Mouse (Mus musculus) 3134 (cell line): ENCODE data around the gene Arid3c.

Source experiments
- DNase-seq: peaks from one replicate; pipeline ENCODE4 v3.0.0-alpha.2; 2011; ENCODE audit warnings: low spot score; ENCODE audit not compliant: insufficient read length; ENCODE audit errors: extremely low read depth

Gene Arid3c

GRCm38 (mm10) chr4:41754797-41755337 is 23.9 kb upstream of the Arid3c start, which contains the start of gene Galt:
Galt (plus strand) TSS chr4:41755228.
- no peak for DNase-seq

DNA sequence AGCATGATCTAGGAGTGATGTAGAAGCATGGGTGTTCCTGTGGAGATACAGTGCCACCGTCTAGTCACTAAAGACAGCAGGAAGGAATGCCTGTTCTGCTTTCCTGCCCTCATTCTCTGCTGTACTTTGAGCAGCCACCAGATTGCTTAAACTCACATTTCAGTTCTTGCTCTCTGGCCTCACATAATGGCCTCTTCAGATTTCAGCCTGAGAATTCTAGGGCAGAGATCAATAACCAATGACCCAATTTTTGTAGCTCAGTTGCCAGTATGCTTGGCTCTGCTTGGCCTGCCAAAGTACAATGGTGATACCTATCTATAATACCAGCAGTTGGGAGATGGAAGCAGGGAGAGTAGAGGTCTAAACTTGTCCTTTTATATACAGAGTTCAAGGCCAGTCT is 14.1 kb upstream of the Arid3c start:
- DNase-seq, result no peak

GRCm38 (mm10) chr4:41744131-41744530 is 13.2 kb upstream of the Arid3c start:
- DNase-seq, result no peak

GRCm38 (mm10) chr4:41741158-41741560 is 10.2 kb upstream of the Arid3c start:
- DNase-seq, result peak; percentile 100

- DNase-seq, result no peak
Measured at GRCm38 (mm10) chr4:41740380-41741157, 9.6 kb upstream of the Arid3c start.

- no peak for DNase-seq
Measured at GRCm38 (mm10) chr4:41739260-41739659, 8.3 kb upstream of the Arid3c start.

GRCm38 (mm10) chr4:41738256-41738603 is 7.3 kb upstream of the Arid3c start:
- no peak for DNase-seq

DNA sequence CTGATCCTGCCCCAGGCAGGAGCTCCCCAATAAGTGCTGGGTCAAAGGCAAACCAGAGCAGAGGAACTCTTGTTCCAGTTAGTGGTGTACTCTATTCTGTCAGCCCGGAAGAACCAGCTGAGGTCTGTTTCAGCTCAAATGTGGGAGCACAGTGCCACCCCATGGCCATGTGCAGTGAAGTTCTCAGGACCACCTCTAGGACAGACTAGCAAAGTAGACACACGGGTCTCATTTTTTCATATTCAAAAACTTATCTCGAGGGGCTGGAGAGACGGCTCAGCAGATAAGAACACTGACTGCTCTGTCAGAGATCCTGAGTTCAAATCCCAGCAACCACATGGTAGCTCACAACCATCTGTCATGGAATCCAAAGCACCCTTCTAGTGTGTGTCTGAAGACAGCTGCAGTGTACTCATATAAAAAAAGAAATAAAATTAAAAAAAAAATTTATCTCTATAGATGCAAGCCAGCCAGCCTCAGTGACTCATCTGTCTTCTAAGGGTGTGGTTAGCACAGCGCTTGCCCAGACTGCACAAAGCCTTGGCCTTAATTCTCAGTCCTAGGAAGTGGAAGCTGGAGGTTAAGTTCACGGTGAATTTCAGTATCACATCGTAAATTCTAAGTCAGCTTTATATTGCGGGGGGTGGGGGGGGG is 6.8 kb upstream of the Arid3c start:
- peak; percentile 52 for DNase-seq

GRCm38 (mm10) chr4:41726826-41727621 is 3.9 kb downstream of the Arid3c start:
- no peak for DNase-seq

DNA sequence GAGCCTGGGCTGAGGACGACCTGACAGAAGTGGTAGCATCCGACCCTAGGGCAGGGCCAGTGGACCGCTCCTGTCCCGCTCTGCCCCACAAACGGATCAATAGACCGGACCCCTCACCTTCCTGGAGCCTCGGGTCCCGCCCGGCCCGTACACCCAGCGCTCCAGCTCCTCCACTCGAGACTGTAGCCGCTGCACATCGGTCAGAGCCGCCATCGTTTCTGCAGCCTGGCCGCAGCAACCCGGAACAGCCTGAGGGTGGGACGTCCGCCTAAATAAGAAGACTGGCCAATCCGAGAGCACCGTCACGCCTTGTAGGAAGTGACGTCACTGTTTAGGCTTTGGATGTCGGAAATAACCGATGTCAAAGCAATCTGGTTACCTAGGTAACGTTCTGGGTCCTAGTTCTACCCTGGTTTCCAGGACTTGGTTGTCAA is 8.0 kb downstream of the Arid3c start, which contains the start of gene Dctn3:
Dctn3 (minus strand) TSS at position 253 of the 434 bp plus-strand sequence.
- DNase-seq, result peak; percentile 84

DNA sequence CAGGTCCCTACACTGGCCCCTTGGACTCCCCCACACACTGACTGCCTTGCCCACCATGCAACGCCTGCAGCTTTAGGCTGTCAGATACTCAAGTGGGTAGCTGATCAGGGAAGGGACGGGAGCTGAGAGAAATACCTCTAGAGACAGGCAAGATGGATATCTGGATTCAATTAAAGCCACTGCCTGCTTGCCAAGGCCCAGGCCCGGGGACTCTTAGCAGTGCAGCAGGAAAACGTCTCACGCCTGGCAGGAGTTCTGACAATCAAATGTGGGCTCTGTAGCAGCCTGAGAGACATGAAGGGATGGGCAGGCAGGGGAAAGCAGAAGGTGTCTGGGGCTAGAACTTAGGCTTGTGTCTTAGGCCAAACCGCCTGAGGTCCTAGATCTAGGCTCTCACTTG is 14.1 kb downstream of the Arid3c start:
- no peak for DNase-seq

DNA sequence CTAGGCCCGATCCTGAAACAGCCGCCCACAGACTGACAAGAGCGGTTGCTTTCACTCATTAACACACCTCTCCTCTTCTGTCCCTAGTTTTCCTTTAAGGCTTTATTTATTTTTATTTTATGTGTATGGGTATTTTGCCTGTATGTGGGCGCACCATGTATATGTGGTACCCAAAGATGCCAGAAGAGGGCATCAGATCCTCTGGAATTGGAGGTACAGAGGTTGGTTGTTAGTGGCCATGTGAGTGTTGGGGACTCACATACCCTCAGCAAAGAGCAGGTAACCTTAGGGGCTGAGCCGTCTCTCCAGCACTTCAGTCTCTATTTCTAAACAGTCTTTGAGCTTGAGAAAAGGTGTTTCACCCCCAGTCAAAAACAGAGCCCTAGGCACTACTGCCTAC is 15.3 kb downstream of the Arid3c start:
- DNase-seq, result no peak

- no peak for DNase-seq
Measured at GRCm38 (mm10) chr4:41715082-41715481, 15.9 kb downstream of the Arid3c start.

DNA sequence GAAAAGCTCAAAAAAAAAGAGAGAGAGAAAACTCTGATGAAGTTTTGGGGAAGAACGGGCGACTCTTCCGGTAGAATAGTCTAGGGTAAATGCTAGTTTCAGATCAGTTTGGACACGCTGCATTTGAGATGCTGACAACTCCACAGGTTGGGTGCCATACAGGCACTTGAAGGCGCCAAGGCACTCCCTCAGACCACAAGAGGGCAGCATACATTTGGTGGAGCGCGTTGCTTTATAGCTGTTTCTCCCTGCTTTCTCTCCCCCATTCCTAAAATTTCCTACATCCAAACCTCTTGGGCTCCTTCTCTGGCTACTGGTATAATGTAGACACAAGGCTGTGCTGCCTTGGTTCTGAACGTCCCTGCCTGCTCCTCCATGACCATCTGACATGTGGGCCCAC is 16.7 kb downstream of the Arid3c start:
- no peak for DNase-seq

DNA sequence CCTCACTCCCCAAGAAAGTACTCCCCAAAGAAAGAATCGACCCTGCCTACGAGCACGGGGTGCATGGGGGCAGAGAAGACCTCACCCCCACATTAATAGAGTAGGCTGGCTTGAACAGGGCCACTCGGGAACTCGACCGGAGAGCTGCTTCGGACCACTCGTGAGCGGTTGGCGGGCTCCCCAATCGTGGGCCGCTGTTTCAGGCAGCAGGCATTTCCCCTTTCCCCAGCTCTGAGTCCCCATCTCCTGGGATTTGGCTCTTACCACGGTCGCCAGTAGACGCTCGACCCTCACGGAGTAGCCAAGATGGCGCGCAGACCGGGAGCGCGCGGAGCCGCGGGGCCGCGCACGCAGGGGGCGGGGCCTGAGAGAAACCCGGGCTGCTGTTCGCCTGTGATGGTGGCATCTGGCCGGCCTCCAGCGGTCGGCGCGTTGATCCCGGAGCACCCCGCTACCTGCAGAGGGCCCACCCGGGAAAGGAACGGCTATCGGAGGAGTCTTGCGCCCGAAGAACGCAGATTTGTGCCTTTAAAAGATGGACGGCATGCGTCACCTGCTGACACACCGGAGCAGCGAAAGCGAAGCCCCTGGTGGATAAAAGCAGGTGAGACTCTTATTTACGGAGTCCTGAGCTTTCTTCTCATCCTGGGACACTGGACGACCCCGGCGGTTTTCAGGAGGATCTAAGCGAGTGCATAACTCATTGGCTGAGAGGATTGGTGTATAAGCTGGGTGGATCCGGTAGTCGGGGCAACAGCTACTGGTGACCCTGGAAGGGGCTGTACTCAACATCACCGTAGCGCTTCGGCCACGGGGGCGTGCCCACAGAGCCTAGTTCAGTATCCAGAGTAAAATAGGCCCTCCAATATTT is 17.5 kb downstream of the Arid3c start, which contains the start of gene Rpp25l:
Rpp25l (minus strand) TSS at position 338 of the 871 bp plus-strand sequence.
- peak; percentile 94 for DNase-seq

GRCm38 (mm10) chr4:41712421-41713196 is 18.3 kb downstream of the Arid3c start:
- DNase-seq, result no peak

- DNase-seq, result no peak
Measured at GRCm38 (mm10) chr4:41711705-41712375, 19.1 kb downstream of the Arid3c start.

GRCm38 (mm10) chr4:41710229-41710628 is 20.7 kb downstream of the Arid3c start:
- no peak for DNase-seq
